Mouse (Mus musculus) neutrophil, adult 5-6 weeks (primary cell): ENCODE results near the gene Tcam1. TPM values are rescaled to one million over a fixed set of nuclear protein-coding genes. Genes with fewer than 3 reads are reported as not detected.
A peak's percentile ranks its signal among the peaks of the same experiment; 100 is the strongest.

ENCODE experiments used
- ATAC-seq: fragments of 151-379, 151-347 bp; 2 replicates; pipeline ENCODE4 v1.8.0; 2017; ENCODE audit warnings: mild to moderate bottlenecking, moderate TSS enrichment; ENCODE audit not compliant: insufficient number of reproducible peaks, poor library complexity, low FRiP score, severe bottlenecking; ENCODE audit errors: extremely low read depth
- total RNA-seq: library from RNA; stranded (forward); fragments of 200-1000 nt; gene quantifications from 2 replicates; pipeline ENCODE4 v1.2.3, GENCODE M21; 2017

The Tcam1 gene
- total RNA-seq, 1 experiment from 2014 or later, result not detected

DNA sequence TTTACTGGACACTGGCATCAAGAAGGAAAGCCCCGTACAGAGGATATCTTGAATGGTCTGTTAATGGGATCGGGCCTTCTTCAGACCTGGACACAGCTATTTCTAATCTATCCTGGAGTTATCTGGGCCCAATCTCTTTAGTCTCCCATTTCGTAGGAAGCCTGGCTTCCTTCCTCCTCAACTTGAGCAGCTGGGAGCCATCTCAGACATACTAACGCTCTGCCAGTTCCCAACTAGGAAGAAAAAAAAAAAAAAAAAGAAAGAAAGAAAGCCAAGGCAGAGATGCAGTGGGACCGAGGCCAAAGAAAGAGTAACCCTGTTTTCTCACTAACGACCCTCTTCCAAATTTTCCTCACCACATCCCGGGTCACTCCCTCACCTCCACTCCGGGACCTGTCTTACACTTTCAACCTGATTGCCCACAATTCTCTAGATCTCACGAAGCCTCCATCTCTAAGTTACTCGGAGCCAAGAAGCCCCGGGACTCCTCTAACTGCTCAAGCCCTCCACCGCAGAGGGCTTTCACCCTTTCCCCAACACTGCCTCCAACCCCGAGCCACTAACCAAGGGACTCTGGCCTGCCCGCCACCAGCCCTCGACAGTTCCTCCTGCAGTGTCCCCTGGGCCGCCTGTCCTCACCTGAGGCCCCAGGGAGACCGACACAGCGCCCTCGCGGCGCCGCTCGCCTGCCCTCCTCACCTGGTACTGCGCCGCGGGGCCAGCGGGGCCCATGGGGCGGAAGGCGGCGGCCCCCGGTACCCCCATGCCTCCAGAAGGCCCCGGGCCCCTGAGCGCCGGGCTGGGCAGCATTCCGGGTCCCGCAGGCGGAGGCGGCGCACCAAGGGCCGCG, 4.5 kb upstream of the Tcam1 start:
- ATAC-seq, result no peak

DNA sequence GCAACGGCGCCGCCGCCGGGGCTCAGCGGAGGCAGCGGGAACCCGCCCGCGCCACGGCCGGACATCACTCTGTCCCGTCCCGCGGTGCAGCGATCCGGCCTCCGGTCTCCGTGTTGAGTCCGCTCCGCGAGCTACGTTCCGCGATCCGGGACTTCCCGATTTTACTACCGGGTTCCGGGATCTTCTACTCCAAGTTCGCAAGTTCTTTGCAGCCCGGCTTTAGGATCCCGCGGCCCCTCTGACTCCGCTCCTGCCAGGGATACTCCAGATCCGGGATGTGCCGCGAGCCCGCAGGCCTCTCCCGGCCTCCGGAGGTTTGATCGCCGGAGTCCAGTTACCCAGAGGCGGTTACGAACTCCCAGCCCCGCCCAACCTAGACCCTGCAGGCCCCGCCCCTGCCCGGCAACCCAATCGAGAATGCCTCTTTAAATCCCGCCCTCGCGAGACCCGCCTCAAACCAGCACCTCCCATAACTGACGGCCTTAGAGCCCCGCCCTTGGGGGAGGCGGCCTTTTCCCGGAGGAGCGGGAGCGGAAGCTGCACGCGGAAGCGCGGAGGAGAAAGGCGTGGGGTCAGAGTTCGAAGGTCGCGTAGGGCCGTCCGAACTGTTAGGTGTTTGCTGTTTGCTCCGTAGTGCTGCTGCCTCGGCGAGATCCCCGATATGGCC, 3.7 kb upstream of the Tcam1 start, which contains the start of gene Smarcd2:
TSS of gene Smarcd2 (minus strand) at position 329 of the 667 bp plus-strand sequence.
- ATAC-seq, result peak; percentile 82

DNA sequence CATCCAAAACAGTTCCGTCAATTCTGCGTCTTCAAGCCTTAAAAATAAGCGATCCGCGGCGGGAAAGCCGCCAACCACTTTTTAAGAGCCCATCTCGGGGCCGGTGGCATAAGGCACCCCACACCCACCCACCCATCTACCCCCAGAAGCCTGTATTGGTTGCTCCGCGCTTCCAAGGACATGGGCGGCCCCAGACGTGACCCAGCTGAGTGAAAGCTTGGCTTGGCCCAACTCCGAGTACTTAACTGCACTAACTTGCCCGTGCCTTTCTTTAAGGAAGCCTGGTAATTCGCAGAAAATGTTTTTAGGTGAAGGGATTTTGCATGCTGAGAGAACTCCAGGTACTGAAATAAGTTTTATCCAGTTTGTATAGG, 3.2 kb upstream of the Tcam1 start:
- no peak for ATAC-seq

DNA sequence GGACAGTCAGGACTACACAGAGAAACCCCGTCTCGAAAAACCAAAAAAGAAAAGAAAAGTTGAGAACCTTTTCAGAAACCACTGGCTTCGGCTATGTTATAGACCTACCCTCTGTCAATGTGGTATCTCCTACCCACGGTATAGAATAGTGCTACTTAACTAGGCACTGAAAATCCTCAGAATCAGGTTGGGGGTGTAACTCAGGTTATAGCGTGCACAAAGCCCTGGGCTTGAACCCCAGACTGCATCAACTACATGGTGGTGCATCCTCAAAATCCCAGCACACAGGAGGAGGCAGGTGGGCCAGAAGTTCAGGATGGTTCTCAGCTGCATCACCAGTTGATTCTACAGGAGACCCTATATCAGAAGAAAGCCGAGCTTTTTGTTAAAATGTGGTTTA, 2.7 kb upstream of the Tcam1 start:
- no peak for ATAC-seq

DNA sequence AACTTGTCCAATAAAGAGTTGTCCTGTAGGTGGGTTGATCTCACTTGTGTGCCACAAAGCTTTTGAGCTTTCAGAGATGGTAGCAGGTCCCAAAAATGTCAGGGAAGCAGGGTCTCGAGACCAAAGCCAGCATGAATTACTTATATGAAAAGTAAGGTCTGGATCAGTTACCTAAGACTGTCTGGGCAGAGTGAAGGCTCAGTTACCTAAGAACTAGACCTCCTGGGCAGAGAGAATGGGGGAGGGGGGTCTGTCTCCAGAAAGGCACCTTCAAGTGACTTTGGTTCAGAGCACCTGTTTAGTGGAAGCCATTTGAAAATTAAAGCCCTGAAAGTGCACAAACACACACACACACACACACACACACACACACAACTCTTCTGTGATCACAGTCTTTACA, 2.1 kb upstream of the Tcam1 start:
- no peak for ATAC-seq

DNA sequence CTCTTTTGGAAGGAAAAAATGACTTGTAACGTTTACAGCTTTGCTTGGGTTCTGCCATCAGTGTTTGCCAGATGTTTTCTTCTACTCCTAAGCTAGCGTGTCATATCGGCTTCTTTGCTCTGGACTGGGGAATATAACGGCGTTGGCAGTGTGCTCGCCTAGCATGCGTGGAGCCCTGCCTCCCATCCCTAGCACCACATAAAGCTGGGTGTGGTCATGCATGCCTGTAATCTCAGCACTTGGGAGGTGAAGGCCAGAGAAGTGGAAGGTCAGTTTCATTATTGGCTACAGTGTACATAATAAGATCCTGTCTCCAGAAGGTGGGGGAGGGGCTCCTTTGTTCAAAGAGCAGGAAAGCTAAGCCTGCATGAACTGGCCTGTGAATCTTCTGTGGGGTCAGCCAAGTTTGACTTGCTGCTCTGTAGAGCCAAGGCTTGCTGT, 1.5 kb upstream of the Tcam1 start:
- ATAC-seq, result no peak

DNA sequence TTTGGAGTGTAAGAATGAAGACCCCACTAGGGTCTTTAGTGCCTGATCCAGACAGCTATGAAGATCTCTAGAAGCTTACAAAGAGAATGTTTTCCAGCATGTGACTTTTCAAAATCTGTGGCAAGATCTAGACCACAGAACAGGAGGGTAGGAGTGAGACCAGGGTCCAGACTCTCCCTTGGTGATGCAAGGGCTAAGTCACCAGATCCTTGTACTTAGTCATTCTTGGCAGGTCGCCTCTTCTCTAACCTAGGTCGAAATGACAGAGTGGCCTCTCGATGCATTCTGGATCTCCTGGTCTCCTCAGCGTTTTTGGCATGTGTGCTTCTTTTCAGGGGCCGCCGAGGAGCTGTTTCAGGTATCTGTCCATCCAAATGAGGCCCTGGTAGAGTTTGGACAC, 6.0 kb downstream of the Tcam1 start:
- ATAC-seq, result no peak

DNA sequence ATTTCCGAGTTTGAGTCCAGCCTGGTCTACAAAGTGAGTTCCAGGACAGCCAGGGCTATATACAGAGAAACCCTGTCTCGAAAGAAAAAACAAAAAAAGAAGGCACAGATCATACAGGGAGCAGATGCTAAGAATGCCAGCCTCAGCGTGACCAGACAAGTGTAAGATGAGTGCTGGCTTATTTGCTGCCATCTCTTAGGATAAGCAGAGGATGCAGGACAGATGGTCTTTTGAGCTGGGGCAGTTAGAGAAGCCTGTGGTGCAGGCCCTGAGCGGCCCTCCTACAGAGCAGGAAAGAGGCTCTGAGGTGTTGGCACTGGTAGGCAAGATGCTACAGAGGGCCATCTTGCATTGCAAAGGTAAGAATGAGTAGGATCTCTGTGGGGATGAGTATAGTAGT, 6.9 kb downstream of the Tcam1 start:
- ATAC-seq, result no peak

DNA sequence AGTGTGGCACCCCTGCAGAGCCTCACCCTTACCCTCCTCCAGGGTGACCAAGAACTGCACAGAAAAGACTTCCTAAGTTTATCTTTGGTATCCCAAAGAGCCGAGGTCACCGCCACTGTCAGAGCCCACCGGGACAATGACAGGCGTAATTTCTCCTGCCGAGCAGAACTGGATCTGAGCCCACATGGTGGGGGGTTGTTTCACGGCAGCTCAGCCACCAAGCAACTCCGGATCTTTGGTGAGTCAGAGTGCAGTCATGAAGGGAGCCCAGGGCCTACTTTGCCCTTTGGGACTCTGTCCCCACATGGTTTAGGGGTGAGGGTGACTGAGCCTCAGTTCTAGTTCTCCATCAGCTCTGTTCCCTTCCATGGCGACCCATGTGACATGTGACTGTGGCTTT, 7.7 kb downstream of the Tcam1 start:
- ATAC-seq, result no peak

DNA sequence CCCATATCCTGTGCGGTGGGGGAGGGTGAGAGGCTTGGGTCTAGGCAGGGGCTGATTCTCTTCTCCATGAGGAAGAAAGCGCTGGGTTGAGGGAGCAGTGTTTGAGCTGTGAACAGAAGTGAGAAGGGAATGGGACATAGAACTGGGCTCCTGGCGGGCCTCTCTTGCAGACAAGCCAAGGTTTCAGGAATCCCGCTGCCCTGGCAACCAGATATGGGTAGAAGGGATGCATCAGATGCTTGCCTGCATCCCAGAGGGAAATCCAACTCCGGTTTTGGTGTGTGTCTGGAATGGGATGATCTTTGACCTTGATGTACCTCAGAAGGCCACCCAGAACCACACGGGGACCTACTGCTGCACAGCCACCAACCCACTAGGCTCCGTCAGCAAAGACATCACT, 9.7 kb downstream of the Tcam1 start:
- ATAC-seq, result no peak

DNA sequence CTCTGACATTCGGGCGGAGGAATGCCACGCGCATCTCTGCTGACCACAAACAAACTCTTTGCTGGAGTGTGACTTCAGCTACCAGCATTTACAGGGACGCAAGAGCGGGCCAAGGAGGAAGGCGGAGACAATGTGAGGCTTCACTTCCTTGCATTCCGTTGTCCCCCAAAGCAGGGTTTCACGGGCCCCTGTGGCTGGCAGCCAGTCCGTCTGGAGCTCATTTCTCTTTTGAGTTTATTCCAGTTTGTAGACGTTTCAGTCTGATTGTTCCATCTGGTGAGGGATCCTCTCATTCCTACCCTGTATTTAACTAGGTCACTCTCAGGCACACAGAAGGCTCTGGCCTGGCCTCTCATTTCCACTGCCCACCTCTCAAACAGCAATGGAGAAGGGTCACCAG, 10.5 kb downstream of the Tcam1 start:
- ATAC-seq, result no peak

DNA sequence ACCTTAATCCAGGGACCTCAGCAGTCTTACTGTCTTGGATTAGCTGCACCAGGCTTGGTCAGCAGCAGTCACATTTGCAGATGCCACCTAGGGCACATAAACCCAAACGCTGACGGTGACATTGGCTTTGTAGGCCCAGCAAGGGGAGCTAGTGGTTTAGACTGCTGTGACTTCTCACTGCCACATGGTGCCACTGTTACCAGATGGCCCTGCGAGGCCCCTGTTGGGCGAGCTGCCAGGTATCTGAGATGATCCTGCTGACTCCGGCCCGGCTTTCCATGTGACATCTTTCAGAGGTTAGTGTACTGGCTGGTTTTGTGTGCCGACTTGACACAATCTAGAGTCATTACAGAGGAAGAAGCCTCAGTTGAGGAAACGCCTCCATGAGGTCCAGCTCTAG, 12.9 kb downstream of the Tcam1 start:
- peak; percentile 46; the same call in 1 of the 2 replicates for ATAC-seq

DNA sequence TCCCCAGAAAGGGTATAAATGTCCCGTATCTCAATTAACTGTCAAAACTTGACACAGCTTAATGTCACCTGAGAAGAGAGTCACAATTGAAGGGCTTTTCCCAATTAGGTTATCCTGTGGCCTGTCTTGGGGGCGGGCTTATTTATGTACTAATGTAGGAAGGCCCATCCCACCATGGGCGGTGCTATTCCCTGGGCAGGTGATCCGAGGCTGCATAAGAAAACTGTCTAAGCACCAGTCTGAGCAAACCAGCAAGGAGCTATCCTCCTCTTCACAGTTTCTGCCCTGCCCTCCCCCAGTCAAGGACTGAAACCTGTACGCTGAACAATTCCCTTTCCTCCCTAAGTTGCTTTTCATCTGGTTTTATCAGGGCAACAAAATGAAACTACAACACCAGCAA, 13.9 kb downstream of the Tcam1 start:
- no peak for ATAC-seq

DNA sequence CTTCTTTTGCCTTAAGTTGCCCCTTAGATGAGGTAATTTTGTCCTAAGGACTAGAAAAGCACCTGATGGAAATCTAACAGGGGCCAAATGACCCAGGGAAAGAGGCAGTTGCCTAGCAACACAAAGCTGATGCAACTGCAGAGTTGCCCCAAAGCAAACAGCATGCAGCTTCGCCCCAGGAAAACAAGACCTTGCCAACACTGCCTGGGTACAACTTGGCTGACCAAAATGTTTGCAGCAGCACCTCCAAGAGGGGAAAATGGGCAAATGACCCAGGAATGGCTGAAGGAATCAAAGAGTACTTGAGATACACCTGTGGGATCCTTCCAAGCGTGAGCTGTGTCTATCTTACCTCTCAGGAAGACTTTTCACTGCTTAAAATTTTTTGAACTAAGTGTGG, 15.4 kb downstream of the Tcam1 start:
- no peak for ATAC-seq

DNA sequence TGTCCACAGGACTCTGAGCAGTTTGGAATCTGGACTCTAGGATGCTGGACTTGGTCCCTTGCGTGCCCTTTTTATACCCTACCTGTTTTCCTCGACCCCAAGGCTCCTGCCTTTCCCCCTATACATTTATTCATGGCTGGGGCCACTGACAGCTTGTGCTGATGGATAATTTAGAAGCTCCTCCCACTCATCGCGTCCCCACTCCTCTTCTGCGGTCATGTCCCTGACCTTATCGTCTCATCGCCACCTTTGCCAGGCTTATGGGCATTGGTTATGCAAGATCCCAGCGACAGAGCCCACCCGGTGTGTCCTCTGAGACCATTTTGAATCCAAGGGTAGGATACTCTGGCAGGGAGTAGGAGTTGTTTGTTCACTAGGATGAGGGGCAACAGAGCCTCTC, 25.3 kb downstream of the Tcam1 start, which contains the start of gene Gh:
TSS of gene Gh (minus strand) at position 101 of the 400 bp plus-strand sequence.
- no peak for ATAC-seq

DNA sequence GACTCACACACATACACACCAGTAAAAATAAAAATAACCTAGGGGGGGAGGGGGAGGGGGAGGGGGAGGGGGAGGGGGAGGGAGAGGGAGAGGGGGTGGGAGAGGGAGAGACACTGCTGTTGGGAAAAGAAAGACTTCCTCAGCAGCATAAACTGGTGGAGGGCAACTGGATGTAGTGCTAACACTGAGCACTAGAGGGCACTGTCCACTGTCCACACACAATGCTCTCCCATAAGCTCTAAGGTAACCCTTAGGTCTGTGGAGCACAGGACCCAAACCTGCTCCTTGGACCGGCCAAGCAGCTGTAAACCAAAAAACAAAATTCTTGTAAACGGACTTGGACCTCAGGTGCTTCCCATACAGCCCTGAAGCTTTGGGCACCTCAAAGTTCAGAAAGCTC, 26.2 kb downstream of the Tcam1 start:
- ATAC-seq, result peak; percentile 78

DNA sequence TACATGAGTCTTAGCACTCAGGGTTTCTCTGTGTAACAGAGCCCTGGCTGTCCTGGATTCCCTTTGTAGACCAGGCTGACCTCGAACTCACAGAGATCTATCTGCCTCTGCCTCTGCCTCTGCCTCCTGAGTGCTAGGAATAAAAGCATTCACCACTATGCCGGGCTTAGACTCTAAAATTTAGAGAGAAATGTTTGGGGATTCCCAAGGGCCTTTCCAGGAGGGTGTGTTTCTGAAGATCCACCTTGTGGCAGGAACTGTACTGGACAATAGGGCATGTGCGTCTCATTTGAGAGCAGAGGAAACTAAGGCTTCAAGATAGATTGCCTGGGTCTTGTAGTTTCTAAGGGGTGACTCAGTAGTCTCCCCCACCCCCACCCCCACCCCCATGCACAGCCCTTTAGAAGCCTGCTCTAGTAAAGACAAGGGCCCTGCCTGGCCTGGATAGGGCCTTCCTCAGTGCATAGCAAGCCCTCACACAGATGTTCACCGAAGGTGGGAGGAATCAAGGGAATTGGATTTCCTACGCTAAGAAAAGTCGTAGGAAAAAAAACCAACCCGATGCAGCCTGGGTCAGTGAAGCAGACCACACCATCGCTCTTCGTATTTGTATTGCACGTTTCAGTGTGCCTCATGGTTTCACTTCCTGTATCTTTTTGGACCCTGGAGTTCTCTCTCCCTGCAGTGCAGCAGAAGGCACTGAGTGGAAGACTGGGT, 29.0 kb downstream of the Tcam1 start:
- peak; percentile 60 for ATAC-seq

DNA sequence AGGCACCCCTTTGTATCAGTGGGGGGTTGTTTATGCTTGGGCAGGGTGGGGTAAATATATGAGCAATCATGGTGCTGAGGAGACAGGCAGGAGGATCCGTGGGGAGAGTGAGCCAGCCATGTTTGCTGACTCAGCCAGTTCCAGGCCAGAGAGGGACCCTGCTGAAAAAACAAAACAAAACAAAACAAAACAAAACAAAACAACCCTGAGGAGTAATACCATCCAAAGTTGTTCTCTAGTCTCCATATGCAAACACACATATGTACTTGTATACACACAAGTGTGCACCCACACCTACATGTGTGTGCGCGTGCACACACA, 29.6 kb downstream of the Tcam1 start:
- no peak for ATAC-seq

DNA sequence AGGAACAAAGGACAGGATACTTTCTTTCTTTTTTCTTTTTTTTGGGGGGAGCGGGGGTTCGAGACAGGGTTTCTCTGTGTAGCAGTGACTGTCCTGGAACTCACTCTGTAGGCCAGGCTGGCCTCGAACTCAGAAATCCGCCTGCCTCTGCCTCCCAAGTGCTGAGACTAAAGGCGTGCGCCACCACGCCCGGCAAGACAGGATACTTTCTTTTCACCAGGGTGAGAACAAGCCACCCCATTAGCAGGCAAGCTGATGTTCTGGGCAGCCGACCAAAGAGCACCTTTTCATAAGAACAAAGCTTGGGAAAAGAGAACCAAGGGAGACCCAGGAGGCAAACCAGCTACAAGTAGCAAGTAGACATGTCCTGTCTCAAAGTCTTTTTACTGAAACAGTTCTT, 30.3 kb downstream of the Tcam1 start:
- ATAC-seq, result no peak

DNA sequence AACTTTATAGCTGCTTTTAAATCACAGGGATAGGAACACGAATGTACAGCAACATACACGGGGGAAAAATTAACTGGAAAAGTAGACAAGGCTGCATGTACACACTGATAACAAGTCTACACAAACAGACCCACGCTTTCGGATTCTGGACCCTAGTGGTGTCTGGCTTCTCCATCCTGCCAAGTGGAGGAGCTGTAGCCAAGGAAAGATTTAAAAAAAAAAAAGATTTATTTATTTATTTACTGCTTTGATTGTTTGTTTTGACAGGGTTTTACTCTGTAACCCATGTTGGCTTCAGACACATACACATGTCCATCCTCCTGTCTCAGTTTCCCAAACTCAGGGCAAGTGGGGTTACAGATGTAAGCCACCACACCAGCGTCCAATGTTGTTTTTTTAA, 31.0 kb downstream of the Tcam1 start:
- ATAC-seq, result no peak
